Mouse (Mus musculus): ENCODE data around the gene Ptpn11. TPM values are rescaled to one million over a fixed set of nuclear protein-coding genes. Genes with fewer than 3 reads are reported as not detected.

The Ptpn11 gene
- total RNA-seq, 2 experiments from 2014 or later, result 166 to 210 TPM

DNA sequence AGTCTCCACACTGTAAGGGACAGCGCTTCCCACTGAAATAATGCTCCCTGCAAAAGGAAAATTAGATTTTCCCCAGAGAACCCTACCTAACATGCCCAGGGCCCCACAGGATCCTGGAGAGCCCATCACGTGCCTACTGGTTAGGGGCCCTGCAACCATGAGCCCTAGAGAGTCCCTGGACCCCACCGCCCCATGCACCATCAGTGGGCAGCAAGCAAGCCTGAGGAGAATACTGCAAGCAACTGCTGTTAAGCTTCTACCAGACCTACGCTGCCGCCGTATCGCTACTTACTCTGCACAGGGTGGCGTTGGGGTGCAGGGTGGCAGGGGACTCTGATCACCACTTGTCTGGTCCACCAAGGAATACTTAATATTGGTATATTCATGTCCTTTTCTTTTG, 54.1 kb downstream of the Ptpn11 start:
- DNase-seq, result no peak
- intact Hi-C loops (cut with DNase I), result no loop called here

- DNase-seq, result no peak
- intact Hi-C loops (cut with DNase I), result no loop called here
Observed at GRCm38 (mm10) chr5:121131801-121132200, 59.4 kb downstream of the Ptpn11 start.

DNA sequence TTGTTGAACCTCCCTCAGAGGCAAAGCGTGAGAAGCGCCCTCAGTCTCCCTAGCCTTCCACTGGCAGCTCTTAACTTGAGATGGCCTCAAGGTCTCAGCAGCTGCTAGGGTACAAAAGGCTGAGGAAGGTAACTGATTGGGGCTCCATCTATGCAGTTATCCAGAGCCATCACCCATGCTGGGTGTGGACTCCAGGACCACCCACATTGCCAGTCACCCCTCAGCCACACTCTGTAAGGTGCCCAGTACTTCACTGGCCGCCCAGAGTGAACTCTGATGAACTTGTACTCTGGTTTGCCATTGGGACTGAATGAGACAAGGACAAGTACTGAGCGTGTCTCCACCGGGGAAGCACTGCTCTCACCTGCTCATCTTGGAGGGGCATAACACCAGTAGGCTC, 61.9 kb downstream of the Ptpn11 start:
- intact Hi-C loops (cut with DNase I), result loop anchor here (10.0 kb wide), 1 partner anchor 174 kb away; no protein-coding TSS in a partner anchor
- DNase-seq, result no peak

DNA sequence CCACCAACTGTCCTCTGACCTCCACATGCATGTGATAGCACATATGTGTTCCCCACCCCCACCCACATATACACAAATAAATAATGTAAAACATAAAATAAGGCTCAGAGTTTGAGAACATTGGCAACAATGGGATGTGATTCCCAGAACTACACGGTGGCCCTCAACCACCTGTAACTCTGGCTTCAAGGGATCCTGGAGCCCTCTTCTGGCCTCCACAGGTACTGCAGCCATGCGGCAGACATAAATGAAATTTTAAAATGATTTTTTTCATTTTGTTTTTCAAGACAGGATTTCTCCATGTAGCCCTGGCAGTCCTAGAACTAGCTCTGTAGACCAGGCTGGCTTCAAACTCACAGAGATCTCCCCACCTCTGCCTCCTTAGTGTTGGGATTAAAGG, 65.1 kb downstream of the Ptpn11 start:
- no peak for DNase-seq
- intact Hi-C loops (cut with DNase I), result loop anchor here (10.0 kb wide), 1 partner anchor 171 kb away; no protein-coding TSS in a partner anchor

GRCm38 (mm10) chr5:121125563-121125962, 65.6 kb downstream of the Ptpn11 start:
- no peak for DNase-seq
- intact Hi-C loops (cut with DNase I), result loop anchor here (10.0 kb wide), 1 partner anchor 171 kb away; no protein-coding TSS in a partner anchor

GRCm38 (mm10) chr5:121124208-121125185, 66.7 kb downstream of the Ptpn11 start:
- DNase-seq, result no peak
- intact Hi-C loops (cut with DNase I), result loop anchor here (10.0 kb wide), 1 partner anchor 170 kb away; no protein-coding TSS in a partner anchor

- intact Hi-C loops (cut with DNase I), result loop anchor here (10.0 kb wide), 1 partner anchor 169 kb away; no protein-coding TSS in a partner anchor
- DNase-seq, result no peak
Observed at GRCm38 (mm10) chr5:121123399-121123798, 67.8 kb downstream of the Ptpn11 start.

DNA sequence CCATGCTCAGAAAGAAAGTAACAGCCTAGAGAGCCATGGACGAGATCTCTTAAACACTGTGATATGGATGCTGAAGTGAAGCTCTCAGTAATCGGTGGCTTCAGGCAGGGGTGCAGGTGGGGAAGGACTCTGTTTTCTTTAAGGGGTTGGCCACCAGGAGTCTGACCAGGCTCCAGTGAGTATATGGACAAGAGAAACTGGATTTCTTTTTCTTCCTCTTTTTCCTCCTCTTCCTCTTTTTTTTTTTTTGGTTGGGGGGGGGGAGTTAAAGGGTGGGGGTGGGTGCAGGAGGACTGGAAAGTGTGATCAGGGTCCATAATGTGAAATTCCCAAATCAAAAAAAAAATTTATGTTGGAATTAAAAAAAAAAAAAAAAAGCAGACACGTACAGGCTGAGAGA, 68.6 kb downstream of the Ptpn11 start:
- intact Hi-C loops (cut with DNase I), result loop anchor here (10.0 kb wide), 1 partner anchor 168 kb away; no protein-coding TSS in a partner anchor
- no peak for DNase-seq

- DNase-seq, result no peak
- intact Hi-C loops (cut with DNase I), result loop anchor here (10.0 kb wide), 1 partner anchor 167 kb away; no protein-coding TSS in a partner anchor
Observed at GRCm38 (mm10) chr5:121122036-121122435, 69.2 kb downstream of the Ptpn11 start.

- intact Hi-C loops (cut with DNase I), result loop anchor here (10.0 kb wide), 1 partner anchor 165 kb away; no protein-coding TSS in a partner anchor
Observed at GRCm38 (mm10) chr5:121119331-121120034, 71.7 kb downstream of the Ptpn11 start.

GRCm38 (mm10) chr5:121118345-121118744, 72.9 kb downstream of the Ptpn11 start:
- intact Hi-C loops (cut with DNase I), result no loop called here
- DNase-seq, result no peak

More at GRCm38 (mm10) chr5:121119331-121120034, 71.7 kb downstream of the Ptpn11 start:
- DNase-seq, result no peak

GRCm38 (mm10) chr5:121116941-121117340, 74.3 kb downstream of the Ptpn11 start:
- intact Hi-C loops (cut with DNase I), result no loop called here
- no peak for DNase-seq

DNA sequence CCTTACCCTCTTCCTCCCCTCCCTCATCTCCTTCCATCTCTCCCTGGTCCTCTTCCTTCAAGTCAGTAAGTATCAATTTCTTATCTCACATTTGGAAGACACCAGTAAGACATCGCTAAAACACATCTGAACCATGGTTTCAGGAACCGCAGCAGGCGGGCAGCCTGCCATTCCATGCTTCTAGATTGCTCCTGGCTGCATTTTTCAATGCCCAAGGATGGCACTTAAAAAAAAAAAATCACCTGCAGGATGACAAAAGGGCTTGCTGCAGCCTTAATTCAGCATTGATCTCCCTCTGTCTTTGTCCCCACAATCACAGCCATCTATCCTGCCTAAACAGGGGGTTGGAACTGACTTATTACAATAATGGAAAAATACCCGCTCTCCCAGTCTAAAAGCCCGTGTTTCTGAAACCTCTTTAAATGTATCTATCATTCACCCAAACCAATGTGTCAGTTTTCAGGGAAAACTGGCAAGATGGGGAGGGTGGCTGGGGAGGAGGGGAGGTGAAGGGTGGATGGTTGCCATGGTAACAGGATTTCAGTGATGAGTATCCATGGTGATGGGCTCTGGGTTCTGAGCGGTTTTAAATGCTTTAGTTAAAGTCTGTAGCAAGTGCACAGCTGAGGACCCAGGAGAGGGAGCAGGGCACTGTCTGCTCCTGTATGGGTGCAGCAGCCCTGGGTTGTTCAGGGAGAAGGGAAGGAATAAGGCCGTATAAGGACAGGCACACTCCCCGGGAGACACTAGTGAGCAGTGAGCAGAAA, 75.6 kb downstream of the Ptpn11 start:
- no peak for DNase-seq
- intact Hi-C loops (cut with DNase I), result no loop called here

GRCm38 (mm10) chr5:121114151-121114550, 77.0 kb downstream of the Ptpn11 start:
- intact Hi-C loops (cut with DNase I), result no loop called here
- DNase-seq, result no peak

DNA sequence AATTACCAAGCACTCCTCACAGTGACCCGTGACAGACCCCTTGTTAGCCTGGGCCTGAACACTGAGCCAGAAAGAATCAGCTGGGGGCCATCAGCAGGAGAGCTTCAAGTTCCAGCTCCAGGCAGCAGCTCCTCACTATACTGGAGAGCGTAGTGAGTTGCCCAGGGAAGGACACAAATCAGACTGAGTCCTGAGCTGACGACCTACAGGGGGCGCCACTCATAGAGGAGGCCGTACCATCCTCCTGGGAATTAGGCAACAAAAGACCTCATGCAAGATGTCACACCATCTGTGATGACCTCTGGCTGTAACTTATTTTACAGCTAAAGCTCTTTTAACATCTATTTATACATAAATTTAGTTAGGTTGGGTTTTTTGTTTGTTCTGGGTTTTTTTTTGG, 78.8 kb downstream of the Ptpn11 start:
- intact Hi-C loops (cut with DNase I), result no loop called here
- no peak for DNase-seq

DNA sequence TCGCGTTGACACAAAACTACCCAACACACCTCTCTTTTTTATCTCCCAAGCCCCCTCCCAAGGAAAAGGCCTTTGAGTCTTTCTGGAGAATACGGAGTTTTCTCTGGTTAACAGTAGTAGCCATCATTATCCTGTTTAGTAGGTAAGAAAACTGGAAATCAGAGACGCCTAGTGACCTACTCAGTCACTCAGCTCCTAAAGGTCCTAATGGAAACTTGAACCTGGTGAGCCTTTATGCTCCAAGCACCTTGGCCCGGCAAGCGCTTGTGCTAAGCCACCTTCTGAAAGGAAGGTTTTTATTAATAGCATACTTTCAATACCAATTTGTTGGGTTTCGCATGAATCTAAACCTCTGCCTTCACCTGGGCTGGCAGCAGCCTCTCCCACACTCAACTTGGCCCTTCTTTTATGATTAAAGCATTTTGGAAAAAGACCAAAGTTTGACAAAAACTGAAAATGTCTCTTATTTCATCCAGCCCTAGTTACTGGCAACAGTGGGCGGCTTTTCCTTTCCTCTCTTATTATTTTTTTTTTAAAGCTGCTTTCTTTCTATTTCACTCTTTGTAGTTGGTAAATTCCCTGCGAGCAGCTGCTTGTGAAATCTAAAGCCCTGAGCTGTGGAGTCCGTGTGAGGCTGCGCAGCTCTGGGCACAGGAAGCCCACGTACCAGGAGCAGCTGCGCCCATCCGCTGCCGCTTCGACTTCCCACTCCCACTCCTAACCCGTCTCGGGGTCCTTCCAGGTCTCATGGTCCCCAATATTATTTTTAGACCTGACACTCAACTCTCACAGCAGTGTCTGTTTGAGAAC, 79.9 kb downstream of the Ptpn11 start:
- intact Hi-C loops (cut with DNase I), result no loop called here
- DNase-seq, result no peak

DNA sequence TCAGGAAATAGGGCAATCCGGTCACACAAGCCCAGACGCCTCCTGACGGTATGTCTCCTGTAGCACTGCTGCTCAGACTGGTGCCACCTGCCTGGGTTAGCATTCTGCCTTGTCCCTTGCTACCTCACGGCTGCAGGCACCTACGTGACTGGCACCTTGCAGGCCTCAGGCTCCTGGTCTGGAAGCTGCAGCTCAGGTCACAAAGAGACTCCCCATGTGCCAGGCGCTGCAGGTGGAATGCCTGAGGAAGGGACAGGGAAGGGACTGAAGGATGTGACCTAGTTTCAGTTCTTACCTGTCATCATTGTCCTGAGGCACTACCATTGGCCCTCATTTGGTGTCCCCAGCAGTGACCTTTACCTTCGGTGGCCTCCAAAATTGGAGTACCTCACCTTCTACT, 82.0 kb downstream of the Ptpn11 start:
- no peak for DNase-seq
- intact Hi-C loops (cut with DNase I), result no loop called here

DNA sequence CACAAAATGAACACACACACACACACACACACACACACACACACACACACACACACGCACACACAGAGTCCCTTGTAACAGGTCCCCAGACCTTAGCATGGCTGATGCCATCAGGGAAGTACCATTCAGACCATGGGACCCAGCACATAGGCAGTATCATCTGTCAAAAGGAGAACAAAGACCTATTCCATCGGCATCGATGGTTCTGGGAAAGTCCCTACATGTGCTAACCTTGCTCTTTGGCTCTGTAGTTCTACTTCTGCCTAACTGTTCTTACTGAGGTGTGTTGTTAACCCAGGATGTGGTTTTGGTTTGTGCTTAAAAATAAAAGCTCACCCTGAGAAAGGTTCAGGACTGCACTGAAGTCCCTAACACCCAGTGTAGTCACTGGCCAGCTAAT, 84.3 kb downstream of the Ptpn11 start:
- intact Hi-C loops (cut with DNase I), result no loop called here
- no peak for DNase-seq

DNA sequence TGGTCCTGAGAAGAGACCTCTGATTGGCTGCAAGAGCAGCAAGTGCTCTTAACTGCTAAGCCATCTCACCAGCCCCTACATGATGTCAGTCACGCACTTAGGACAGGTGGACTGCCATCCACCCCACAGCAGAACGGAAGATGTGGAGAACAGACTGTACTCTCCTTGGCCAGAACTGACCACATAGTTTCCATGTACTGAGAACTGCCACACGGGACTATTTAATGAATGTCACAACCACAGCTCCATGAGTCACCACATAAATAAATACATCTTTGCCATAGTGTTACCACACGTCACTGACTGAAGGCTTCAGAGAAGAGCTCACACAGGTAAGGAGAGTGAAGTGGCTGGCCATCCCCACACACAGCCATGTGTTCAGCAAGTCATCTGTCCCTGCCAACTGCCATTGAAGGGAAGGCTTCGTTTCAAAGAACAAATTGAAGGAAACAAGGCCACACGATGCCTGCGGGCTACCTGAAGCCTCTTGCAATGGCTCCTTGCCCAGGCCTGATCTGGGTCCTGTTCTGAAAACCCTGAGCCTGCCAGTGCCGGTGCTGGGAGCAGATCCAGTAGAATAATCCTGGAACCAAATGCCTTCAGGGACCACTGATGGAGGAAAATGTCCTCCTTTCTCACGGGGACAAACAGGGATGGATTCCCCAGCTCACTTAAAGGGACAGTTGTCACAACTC, 90.2 kb downstream of the Ptpn11 start:
- no peak for DNase-seq

More for the DNA sequence above, 90.2 kb downstream of the Ptpn11 start:
- intact Hi-C loops (cut with DNase I), result no loop called here
